Mouse (Mus musculus) megakaryocyte progenitor cell, adult 5-6 weeks (primary cell): ENCODE results near the gene Ticrr. TPM values are rescaled to one million over a fixed set of nuclear protein-coding genes. Genes with fewer than 3 reads are reported as not detected.
A peak's percentile ranks its signal among the peaks of the same experiment; 100 is the strongest.

Experiments
- ATAC-seq: replicated peaks from 2 replicates; pipeline ENCODE4 v1.8.0; 2016; ENCODE audit warnings: mild to moderate bottlenecking, moderate TSS enrichment, inconsistent platforms; ENCODE audit not compliant: poor library complexity
- total RNA-seq, 2 experiments: library from RNA; stranded (forward) in 1 of 2; stranded (reverse) in 1 of 2; fragments of 157-497, 149-512 nt in 1 of 2; fragments of 200-1000 nt in 1 of 2; gene quantifications; 2 replicates each; pipeline versions ENCODE4 v1.2.3 to v1.2.4; 2015 to 2017

The Ticrr gene
- total RNA-seq, 2 experiments from 2014 or later, result 19.4 to 32.2 TPM

DNA sequence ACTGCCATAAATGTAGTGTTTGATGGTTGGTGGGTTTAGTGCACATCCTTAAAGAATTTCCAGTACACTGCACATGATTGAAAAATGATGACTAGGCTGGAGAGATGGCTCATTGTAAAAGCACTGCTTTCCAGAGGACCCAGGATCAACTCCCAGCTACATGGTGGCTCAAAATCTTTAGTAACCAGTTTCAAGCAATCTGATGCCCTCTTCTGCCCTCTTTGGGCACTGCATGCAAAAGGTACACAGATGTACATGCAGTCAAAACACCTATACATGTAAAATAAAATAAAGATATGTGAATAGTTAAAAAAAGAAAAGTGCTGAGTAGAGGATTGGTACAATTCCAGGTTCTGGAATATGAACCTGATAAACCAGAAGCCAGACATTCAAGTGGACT is 19.2 kb downstream of the Ticrr start:
- ATAC-seq, result peak; percentile 57; the same call in 1 of the 2 replicates

DNA sequence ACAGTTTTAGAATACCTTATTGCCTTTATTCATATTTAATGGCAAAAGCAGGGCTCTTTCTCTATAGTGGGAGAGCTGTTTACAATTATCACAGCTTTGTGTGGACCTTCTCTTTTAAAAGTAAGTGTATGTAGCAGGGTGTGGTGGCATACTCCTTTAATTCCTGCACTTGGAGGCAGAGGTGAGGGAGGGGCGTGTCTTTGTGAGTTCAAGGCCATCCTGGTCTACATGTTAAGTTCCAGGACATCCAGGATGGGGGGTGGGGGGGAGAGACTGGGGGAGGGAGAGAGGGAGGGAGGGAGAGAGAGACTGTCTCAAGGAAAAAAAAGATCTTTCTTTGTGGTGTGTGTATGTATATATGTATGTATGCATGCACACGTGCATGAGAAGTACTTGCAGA is 20.2 kb downstream of the Ticrr start:
- ATAC-seq, result no peak

DNA sequence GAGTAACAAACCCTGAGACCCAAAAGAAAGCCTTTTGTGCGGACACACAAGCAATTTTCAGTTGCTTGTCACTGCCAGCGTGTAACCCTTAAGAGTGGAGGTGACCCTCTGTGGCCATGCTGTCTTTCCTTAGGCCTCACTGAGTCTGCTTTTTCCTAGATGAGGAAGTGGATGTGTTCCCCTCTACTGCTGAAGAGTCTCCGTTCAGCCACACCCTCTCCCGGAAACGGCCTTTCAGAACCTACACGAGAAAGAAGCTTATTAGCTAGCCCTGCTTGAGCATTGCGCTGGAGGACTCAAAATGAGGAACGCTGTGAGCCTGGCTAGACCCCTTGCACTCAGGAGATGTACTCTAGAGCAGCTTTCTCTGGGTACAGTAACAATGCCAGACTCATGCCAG is 36.5 kb downstream of the Ticrr start:
- no peak for ATAC-seq

DNA sequence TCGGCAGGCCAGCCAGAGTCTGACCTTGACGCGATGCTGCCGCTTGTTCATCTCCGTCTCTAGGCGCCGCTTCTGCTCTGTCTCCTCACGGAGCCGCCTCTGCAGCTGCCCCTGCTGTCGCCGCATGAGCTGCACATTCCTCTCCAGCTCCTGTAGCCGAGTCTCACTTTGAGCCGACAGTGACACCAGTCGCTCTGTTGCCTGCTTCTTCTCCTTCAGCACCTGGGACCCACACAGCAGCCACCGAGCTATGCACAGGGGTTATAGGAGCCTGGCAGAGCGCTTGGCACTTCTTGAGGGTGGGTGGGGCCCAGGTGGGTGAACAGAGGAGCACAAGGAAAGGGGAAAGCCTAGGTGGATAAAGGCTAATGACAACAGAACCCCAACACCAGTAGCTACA is 42.8 kb downstream of the Ticrr start:
- no peak for ATAC-seq

DNA sequence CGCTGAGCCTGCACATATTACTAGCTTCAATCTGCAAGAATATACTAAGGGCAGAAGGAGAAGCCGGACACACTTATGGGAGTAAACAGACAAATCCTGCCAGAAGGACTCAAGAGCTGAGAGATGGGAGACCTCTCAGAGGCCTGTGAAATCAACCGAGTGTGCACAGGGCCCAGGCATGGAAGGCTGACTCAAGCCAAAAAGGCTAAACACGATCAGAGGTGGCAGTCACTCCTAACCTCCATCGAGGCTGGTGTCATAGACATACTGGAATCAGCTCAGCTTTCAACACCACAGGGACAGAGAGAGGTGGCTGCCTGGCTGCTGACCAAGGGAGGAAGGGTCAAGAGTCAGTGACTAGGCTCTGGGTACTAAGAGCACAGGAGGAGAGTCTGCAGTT is 45.2 kb downstream of the Ticrr start:
- ATAC-seq, result no peak

DNA sequence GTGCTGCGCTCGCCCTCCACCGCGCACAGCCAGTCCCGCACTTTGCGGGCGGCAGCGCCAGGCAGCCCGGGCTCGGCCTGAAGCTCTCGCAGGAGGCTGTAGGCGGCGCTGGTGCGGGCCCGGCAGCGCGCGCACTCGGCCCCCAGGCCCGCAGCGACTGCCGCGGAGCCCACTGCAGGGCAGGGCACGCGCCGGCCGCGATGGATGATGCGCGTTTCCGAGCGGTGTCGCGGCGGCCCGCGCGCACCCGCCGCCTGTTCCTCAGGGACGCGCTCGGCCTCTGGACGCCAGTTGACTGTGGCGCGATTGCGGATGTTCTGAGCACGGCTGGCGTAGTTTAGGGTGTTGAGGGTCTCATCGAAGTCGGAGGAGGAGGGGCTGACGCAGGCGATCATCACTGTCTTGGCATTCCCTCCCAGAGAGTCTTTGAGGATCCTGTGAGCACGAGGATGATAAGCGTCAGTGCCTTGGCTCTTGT is 50.2 kb downstream of the Ticrr start:
- ATAC-seq, result peak; percentile 67

DNA sequence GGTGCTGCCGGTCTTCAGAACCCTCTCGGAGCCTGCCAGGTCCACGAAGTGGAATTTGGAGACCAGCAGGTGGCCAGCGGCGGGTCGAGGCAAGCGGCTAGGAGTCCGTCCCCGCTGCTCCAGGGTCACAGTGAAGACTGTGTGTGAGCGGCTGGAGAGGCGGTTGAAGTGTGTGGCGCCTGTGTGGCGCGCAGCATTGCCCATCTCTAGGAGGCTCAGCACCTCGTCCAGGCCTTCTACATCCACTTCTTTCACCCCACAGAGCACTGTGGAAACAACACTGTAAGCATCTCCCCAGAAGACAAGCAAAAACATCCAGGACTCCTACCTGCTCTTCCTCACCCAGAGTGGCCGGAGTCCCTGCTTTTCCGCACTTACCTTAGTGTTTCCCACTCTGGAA is 50.8 kb downstream of the Ticrr start:
- ATAC-seq, result no peak

DNA sequence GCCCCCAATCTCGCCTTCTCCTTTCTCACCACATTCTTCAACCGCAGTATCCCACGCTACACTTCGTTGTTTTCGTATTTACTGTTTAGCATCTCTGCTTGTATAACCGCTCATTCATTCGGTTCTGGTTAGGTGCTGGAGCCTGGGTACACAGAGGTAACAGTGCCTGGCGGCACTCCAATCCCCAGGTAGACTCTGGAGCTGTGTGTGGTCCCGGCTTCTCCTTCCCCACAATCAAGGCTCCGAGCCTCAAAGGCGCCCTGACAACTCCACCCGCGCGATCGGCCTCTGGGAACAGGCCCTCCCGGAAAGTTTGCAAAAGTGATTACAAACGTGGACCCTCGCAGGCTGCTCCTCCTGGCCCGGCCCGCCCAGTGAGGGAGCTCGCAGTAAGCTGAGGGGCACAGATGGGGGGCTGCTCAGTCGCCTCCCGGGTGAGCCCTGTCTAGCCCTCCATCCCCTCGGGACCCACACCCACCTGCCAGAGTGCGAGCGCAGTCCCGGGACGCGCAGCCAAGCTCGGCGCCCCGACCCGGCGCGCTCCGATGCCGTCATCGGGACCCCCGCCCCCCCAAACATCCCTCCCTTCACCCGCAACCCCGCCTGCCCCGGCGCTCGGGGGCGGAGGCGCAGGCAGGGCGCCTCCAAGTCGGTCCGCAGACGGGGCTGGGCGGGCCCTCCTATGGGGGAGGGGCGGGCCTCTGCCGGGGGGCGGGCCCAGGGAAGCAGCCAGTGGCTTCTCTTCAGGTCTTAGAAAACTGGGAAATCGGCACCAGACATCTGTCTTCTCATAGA is 55.4 kb downstream of the Ticrr start, which contains the start of gene Kif7:
Gene Kif7, minus strand, starts transcription at position 534 of the 795 bp plus-strand sequence.
- ATAC-seq, result peak; percentile 84

DNA sequence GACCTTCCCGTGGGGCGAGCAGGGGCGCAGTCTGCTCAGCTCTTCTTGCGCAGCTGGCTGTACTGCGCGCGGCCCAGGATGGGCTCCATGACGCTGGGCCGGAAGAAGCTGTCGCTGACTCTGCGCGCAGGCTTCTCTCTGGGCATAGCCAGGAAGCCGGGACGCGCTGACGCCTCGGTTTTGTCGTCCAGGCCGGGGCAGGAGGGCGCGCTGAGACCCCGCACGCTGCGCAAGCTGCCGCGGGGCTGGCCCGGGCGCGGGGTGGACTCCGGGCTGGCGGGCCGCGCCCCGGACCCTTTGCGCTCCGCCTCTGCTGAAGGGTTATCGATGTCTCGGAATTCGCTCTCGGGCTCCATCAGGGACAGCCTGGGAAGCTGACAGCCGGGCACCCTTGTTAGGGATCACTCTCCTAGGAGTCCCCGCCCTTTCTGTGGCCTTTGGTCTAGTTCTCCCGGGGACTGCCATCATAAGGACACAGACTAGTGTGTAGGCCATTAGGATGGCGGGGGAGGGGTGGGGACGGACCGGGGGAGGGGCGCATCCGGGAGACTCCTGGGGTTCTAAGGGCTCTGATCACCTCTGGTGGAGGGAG is 61.5 kb downstream of the Ticrr start:
- peak; percentile 71 for ATAC-seq

DNA sequence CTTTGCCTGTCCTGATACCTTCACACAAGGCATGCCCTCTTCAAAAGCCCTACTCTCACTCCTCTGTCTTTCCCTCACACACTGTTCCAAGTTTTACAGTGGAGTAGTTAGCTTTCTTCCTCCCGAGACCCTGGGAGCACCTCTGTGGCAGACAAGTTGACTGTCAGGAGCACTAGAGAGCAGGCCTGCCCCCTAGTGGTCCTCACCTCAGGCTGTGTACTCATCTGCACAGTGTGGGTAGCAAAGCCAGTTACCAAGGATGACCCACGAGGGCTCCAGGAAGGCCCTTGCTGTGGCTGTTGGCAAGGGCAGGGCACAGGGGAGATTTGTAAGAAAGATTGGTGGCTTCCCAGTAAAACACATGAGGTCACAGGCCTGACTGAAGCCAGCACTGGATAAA is 67.1 kb downstream of the Ticrr start:
- ATAC-seq, result peak; percentile 73

DNA sequence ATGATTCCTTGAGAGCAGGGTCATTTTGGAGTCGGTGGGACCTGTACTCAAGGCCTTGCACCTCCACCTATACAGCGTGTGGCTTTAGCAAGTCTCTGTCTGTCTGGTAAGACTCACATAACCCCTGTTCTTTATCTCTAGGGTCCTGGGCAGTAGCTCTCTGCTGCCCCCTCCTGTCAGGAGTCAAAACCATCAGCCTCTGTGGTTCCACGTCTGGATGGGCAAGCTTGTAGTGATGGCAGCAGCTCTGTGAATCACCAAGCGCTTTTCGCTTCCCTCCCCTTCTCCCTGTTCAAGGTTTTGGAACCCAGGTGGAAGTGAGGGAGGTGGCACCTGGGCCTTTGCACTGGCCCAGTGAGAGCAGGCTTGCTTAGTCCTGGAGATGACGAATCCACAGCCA is 68.2 kb downstream of the Ticrr start:
- ATAC-seq, result peak; percentile 71

DNA sequence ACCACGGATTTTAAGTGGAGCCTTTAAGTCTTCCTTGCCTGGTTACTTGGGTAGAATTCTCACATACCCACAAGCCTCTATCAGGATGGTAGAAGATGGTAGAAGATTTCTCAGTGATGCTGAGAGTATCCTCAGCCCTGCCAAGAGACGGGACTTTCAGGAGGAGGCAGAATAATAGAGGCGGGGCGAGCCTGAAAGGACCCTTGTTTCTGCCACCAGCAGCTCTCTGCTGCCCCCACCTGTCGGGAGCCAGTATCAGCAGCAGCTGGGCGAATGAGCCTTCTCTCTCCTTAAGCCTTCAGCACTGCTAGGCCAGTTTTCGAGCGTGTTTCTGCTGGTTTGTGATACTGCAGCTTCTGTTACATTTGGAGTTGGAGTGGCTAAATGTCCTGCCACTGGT is 69.2 kb downstream of the Ticrr start:
- peak; percentile 71 for ATAC-seq

DNA sequence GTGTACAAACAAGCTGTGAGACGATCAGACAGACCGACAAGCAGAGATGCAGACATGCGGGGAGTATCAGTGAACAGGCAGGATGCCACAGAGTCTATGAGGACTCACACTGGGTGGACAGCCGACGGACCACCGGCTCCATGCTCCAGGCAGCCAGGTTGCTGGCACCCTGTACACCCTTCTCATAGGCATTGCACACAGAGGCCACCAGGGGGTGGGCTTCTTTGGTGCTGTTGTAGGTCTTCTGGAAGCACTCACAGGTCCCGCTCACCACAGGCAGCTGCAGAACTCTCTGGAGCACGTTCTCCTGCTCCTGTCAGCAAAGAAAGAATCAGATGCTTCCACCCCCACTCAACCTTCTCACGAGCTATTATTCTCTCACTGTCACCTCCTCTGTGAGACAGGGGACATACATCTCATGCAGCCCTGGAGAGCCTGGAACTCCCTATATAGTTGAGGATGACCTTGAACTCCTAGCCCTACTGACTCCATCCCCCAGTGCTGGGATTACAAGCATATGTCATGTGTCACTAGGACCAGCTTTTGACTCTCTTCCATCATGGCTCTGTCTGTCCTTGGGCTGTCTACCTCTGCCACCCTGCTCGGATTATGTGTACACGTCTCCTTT is 69.9 kb downstream of the Ticrr start:
- peak; percentile 42 for ATAC-seq

DNA sequence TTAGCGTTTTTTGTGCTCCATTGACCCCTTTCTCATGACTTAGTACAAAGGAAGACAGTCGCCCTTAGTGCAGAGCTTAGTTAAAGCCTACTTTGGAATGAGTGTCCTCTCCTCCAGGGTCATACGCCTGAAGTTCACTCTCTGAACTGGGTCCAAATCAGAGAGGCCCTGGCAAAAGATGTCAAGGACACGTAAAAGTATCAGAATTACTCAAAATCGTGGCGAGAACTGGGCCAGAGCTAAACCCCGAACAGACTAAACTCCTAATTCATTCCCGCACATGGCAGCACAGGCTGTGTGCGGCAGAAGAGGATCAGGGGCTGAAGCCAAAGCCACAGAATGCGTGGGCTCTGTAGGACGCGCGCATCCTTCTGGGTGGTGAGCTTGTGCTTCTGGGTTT is 71.4 kb downstream of the Ticrr start:
- no peak for ATAC-seq

DNA sequence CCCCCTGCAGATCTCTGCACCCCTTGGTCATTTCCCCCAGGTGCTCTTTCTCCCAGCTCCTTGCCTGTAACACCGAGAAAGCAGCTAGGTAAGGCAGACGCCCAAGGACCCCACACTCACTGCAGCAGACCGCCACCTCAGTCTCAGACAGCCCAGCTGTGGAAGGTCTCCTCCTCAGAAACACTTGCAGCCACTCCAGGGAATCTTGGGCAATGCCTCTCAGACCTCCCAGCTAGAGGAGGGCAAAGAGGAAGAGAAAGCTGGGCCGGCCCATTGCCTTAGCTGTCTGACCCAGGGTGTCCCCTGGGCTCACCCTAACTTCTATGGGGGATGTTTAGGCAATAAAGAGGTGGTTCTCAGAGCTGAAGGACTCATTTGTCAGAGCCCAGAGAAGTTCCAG is 72.6 kb downstream of the Ticrr start, which contains the start of gene Plin1:
Gene Plin1, minus strand, starts transcription at position 282 of the 400 bp plus-strand sequence.
- ATAC-seq, result peak; percentile 66

DNA sequence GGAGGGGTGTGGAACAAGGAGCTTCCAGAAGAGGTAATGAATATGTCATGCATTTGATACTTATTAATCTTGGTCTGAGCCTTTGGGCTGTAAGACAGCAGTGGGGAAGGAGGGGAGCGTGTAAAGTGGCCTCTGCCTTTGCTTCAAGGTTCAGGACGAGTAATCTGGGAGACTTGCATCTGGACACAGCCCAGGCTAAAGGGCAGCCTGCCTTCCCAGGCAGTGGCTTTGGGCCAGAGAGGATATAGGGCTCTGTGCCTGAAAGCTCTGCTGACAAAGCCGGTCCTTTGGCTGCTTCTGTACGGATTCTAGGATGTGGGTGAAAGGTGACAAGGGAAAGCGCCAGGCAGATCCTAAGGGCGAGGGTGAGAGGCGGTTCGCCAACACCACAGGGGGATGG is 74.6 kb downstream of the Ticrr start:
- no peak for ATAC-seq

DNA sequence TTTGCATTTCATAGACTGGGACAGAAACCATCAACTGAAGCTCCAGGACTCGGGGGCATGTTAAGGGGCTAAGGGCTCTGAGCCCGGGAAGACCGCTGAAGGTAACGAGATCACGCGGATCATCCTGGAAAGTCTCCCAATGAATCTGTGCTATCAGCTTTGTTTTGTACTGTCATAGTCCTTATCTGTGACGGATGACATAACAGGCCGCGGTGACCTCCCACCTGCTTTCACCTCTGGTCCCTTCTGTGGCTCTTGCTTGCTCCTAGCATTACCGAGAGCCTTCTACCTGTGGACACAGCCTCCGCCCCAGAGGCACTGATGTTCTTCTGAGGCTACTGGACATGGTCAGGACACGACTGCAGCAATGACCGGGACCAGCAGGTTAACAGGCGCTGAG is 76.5 kb downstream of the Ticrr start:
- ATAC-seq, result no peak

DNA sequence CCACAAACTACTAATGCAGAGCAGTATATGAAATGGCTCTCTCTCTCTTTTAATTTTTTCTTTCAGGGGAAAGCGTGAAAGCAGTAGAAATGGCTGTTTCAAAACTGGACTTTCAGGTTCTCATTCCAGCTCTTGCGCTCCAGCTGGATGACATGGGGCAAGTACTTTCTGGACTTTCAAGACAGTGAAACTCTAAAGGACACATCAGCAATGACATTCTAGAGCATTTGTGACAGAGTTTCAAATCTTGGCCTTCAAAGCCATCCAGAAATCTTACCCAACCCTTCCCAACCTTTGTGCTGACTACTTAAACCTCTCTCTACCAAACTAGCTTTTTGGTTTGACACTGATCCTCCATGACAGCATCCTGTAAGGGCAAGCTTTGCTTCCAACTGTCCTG is 78.9 kb downstream of the Ticrr start:
- ATAC-seq, result no peak

DNA sequence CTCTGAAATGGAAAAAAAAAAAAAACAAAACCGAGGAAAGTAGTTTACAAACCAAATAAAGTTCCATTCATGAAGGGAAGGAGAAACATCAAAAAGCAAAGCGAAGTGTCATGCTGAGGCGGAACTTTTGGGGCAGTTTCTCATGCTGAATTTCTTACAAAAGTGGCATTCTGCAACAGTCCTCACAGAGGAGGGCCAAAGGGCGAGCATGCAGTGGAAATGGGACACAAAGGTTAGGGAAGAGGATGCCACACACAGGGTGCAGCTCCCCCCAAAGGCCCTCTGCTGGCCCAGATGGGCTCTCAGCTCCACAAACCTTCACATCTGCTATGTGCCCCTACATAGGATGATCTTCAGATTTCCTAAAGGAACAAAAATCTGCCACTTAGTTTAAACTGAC is 80.3 kb downstream of the Ticrr start:
- ATAC-seq, result no peak

DNA sequence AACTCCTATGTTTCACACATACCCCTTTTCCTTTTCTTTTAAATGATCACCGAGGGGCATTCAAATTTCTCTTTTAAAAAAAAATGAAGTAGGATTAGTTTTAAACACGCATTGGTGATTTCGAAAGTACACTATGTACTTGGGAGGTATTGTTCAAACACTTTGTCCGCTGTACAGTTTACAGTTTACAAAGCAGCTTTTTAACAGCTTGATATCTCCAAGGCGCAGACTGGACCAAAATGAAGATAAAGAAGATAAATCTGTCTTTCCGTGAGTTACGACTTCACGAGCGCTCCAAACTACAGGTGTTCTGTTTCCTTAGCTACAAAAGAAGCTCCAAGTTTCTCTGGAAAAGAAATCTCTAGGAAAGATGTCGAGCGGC is 82.3 kb downstream of the Ticrr start:
- ATAC-seq, result peak; percentile 17; the same call in 1 of the 2 replicates

DNA sequence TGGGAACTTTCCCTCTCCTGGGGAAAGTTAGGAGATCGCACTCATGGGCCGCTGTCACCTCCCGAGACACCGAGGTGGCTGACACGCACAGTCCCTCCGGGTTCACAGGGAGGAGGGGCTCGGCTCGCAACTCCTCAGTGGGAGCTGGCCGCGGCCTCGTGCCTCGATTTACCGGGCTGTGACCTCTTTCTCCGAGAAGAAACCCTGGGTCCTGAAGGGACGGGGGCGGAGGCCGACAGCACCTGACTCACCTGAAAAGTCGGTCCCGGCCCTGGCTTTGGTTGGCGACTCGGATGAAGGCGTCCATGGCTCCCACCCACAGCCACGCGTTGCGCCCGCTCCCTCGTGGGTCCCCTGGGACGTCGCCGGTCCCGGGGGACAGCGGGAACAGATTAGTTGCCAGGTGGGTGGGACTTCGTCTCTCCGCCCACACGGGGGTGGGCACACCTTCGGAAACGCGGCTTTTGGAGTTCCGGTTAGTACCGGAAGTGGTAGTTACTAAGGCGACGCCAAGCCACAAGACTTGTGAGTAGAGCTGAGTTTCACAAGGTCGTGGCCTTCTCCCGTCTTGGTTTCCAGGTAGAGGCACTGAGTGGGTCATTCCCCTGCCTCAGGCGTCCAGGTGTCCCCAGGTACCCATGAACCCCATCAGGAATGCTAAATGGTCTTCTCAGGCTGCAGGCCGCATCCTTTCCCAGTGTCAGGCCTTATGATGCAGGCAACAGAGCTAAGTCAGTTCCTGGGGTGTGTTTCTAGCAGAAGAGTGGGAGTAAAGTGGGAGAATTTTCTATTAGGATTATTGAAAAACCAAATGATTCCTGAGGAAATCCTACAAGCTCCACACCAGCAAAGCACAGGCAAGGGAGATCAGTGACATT is 82.9 kb downstream of the Ticrr start, which contains the start of the genes Pex11a and Wdr93:
Gene Pex11a, minus strand, starts transcription at position 473 of the 878 bp plus-strand sequence.
Gene Wdr93, plus strand, starts transcription at position 505 of the 878 bp plus-strand sequence.
- peak; percentile 95 for ATAC-seq
